Mouse (Mus musculus) B cell, adult 2 months (primary cell): ENCODE measurements around the gene Trpd52l3.
"Not testable (repeated sequence)": the region's sequence is repeated elsewhere in the genome, so short reads cannot be mapped to it uniquely, and the experiment has no call there.

Source experiments
- DNase-seq, 2 experiments: peaks; one replicate each; pipeline ENCODE4 v3.0.0; 2022

The Trpd52l3 gene

DNA sequence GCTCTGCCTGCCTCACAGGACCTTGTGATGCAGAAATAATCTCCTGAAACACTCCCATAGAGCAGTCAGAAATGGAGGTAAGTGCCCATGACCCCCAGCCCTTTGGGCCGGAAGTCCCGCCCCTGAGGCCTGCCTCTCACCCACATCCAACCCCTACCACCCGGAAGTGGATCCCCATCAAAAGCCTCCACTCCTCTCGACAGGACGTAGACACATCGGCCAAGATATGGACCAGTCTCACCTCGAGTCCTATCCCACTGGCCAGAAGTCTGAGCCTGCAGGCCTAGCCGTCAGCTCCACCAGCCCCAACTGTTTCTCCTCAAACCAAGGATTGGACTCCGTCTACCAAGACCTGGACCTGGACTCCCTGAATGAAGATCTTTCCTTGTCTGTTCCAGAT lies at the start of gene Trpd52l3:
TSS of gene Trpd52l3 (plus strand) at position 170 of the 400 bp plus-strand sequence.
- no peak for DNase-seq

DNA sequence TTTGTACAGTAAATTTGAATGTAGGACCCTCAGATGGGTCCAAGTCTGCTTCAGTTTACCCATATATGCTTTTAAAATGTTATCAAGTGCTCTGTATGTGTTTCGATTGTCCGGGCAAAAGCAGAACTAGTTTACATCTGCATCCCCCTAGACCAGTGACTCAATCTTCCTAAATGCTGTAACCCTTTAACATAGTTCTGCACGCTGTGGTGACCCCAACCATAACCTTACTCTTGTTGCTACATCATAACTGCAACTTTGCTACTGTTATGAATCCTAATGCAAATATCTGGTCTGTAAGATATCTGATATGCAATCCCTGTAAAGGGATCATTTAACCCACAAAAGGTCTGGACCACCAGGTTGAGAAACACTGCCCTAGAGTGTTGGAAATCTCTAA lies 49.8 kb upstream of the Trpd52l3 start:
- DNase-seq: no peak

- DNase-seq: no peak
Observed at GRCm38 (mm10) chr19:29955454-29955853, 48.1 kb upstream of the Trpd52l3 start.

DNA sequence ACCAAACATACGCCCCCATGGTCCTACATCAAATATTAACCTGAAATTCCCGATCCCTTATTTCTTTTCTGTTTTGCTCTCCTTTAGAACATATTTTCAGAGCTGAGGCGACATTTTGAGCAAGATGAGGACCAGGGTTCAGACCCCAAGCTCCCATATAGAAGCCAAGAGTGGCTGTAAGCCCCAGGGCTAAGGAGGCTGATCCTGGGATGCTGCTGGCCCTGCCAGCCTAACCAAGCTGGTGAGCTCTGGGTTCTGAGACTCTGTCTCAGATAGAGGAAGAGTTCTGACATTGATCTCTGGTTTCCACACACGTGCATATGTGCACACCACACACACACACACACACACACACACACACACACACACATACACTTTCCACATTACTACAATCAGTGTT lies 42.7 kb upstream of the Trpd52l3 start:
- no peak for DNase-seq

- DNase-seq: no peak
Observed at GRCm38 (mm10) chr19:29961842-29962241, 41.7 kb upstream of the Trpd52l3 start.

DNA sequence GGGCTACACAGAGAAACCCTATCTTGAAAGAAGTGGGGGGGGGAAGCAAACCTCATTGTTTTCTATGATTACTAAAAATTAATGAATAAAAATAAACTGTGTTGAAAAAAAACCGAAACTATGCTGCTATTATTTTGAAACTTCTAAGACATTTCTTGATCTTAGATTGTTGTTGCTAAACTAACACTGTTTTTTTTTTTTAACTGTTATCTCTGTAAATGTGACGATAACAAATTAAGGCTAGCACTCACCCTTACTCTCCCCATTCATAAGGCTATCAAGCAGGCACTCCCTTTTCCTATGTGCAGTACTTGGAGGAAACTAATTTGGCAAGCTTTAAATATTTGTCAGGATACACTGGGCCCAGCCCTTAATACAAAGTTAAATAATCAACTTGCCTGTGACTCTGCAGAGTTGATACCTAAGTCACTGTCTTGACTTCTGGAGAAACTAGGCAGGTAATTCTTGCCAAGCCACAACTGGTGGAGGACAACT lies 39.9 kb upstream of the Trpd52l3 start:
- DNase-seq: no peak

GRCm38 (mm10) chr19:29967960-29968359 lies 35.6 kb upstream of the Trpd52l3 start:
- DNase-seq: no peak

DNA sequence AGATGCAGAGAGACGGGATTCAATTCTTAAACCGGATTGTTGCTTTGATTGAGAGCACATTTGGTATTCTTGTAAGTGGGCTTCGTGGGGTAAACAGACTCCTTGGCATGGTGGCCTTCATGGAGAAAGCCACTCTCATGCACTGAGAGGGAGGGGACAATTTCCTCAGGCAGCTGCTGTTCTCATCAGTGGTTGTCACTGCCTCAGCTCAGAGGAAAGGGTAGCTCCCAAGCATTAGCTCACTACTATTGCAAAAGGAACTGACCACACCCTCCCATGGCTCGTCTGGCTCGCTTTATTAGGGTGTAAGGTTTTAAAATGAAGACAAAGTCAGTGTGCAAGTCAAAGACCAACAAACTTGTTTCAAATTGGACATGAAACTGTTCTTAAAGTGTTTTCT lies 30.2 kb upstream of the Trpd52l3 start:
- DNase-seq: no peak

DNA sequence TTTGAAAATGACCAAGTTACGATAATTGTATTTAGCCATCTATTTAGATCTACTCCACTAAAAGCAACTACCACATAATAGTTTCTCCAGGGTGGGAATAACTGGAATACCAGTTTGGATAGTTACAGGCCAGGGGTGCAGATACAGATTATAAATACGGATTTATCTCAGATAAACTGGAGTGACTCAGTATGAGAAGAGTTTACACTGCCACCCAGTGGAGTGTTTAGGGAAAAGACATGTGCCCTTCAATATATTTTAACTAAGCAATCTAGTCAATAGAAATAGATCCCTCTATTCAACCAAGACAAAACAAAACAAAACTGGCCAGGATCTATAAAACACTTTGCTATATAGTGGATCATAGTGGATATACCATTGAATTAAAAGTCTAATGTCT lies 24.7 kb upstream of the Trpd52l3 start:
- DNase-seq: peak; percentile 4 to 8

- DNase-seq: no peak
Observed at GRCm38 (mm10) chr19:29979452-29980089, 24.0 kb upstream of the Trpd52l3 start.

DNA sequence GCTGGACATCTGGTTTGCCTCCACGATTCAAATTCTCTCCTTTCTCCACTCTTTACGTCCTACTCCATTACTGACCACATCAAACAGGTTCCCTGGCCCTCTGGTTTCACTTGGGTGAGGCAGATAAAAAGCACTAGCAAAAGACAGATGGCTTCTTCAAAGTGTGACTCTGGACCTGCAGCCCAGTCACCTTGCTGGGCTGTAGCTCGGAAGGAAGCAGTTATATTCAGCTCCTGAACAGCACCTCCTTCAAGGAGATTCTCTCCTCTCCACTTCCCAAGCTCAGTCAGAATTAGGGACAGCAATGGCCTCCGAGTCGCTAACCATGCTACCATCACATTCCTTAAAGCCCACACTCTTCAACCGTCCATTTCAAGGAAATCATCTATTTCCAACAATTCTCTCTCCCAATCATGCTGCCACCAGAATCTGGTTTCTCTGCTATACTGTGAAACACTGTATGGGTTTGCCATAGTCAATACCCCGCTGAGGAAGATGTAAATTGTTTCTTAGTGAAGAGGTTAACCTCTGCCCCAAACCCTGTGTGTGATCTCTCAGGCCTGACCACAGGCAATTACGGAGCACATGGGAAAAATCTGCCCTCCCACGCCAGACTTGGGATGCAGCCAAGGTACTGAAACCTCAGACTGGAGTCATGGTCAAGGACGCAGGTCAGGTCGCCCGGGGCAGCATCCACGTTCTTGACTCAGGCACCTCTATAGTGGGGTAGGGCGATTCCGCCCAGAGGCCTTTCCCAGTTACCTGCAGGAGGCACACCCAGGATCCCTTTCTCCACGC lies 19.2 kb upstream of the Trpd52l3 start:
- DNase-seq: no peak

- DNase-seq: no peak
Observed at GRCm38 (mm10) chr19:29986464-29987091, 17.0 kb upstream of the Trpd52l3 start.

DNA sequence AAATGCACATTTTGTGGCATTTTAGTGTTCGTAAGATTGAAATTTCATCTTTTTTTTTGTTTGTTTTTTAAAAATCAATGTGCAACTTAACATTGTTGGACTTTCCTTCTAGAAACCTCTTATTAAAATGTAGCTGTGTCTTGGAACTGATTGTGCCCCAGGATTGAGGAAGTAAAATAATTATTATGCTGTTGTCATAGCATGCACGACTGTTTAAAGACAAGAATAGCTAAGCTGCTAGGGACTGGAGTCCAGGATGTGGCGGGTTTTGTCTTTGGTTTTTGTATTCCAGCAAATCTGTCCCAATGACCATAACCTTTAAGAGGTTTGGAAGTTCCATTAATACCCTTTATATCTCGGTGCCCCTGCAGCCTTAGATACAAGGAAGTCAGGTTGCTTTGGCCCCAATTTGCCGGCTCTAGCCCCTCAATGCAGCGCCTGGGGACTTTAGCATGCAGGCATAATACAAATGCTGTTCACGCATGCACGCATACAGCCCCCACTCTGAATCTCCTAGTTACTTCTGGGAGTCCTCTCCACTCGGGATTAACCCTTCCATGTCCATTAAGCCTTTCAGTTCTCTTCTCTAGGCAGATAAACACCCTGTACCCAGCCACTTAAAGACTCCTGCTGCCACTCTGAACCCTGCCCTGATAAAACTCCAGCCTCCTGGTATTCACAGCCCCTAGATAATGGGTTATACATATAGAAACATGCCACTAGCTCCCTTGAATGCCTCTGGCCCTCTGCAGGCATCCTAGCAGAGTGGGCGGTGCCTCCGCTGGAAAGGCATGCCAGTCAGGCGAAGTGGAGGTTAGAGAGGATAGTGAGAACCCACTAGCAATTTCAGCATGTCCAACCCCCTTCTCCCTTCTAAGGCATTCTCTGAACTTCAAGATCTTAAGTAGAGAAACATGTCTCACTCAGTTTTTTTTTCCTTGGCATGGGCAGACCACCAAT lies 2.9 kb upstream of the Trpd52l3 start:
- no peak for DNase-seq

DNA sequence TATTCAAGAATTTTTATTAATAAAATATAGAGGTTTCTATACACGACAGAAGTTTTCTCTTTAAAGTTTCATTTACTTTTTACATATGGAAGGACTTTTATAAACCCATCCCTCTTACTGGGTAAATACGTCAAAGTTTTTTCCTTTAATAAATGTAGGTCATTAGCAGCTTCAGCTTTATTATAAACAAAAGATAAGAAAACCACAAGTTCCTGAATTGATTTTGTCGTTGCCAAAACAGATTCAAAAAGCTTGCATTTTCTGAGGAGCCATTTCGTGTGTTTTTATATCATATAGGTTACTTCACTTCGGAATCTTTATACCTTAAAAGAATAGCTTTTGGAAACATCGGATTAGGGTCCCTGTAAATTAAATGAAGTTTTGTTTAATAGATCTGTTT lies 2.0 kb upstream of the Trpd52l3 start:
- DNase-seq: no peak

DNA sequence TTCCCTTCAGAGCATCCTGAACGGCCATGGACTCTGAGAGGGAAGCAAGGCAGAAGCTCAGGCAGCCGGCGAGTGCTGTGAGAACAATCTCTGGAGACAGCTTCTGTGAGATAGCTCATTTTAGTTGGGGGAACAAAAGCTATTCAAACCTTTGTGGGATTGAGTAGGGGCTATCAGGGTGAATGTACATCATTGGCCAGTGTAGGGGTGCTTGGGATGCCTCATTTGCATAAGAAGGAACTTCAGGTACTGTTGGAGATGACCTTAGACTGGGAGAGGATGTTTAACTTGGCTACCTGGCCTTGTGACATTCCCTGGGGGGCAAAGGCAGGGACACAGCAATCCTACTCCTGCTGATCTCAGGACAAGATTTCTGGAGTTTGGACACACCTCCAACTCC lies 2.8 kb downstream of the Trpd52l3 start:
- no peak for DNase-seq

GRCm38 (mm10) chr19:30010520-30011296 lies 7.1 kb downstream of the Trpd52l3 start:
- no peak for DNase-seq

- no peak for DNase-seq
Observed at GRCm38 (mm10) chr19:30014331-30014730, 10.7 kb downstream of the Trpd52l3 start.

DNA sequence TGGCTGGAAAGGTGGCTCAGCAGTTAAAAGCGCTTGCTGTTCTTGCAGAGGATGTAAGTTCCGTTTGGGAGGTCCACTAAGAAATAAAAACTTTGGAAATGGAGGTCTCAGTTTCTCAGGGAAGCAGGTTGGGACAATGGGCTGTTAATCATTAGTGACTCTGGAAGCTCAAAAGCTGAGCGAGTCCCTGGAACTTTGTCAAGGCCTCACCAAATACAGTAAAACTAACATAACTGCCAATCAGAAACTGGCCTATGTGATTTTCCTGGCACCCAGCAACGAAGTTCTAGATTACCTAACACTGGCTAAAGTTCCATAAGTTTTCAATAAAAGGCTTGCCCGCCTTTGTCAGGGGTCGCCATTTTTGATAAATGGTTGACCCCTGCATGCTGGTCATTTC lies 12.6 kb downstream of the Trpd52l3 start:
- DNase-seq: no peak

DNA sequence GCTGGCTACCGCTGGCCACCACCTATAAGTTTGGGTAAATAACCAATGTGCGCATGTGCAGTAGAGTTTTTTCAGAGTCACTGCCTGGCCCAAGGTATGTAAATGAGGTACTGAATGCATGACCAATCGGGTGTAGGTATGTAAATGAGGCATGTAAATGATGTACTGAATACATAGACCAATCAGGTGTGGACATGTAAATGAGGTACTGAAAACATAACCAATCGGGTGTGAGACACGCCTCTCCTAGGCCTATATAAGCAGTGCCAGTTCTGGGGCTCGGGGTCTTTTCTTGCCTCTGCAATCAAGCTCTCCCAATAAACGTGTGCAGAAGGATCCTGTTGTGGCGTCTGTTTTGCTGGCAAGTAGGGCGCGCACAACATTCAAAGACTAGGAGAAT lies 19.8 kb downstream of the Trpd52l3 start:
- DNase-seq: not testable (repeated sequence)

DNA sequence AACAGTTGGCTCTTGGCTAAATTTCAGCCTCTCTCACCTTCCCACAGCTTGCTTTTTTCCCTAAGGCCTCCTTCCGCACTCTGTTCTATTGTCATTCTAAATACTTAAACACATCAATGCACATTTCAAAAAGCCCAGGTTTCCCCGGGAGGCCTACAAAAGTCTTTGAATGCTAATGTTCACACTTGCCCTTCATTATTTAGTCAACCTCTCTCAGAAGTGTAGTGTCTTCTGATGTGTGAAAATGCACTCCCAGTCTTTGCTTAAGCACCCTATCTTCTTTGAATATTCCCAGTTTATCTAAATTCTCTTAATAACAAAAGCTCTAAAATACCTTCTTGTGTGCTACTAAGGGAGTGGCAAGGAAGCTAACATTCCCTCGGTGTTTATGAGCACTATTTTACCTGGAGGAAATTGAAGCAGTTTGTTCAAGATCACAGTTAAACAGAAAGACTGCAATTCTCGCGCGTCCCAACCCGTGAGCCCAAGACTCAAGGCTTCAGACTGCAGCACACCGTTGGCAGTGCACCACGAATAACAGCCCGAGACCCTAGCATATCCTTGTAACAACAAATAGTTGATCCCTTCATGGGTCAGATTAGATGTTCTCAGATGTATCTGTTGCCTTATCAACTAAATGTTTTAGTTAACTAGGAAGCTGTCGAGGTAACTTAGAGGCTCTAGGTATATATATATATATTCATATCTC lies 25.6 kb downstream of the Trpd52l3 start:
- no peak for DNase-seq
